Comparison of ENCODE assay signal across 8 mouse cellular contexts in genomic region chr7:66427437-66428161, GRCm38 (mm10). TPM values are rescaled to one million over a fixed set of nuclear protein-coding genes. Genes with fewer than 3 reads are reported as not detected.
DNase-seq lines count a peak whose midpoint lies in the region; ATAC-seq and TF ChIP-seq lines count a peak whose summit lies in the region.

Gene Aldh1a3 (minus strand): TSS chr7:66427517.

- TF ChIP-seq CTCF in hindbrain, postnatal 0 days (IDR thresholded peaks at IDR 0.05; ENCODE audit: low read depth) = no peak

- no peaks in the 10 kb centered on the region for H3K9me3 ChIP-seq in hindbrain, postnatal 0 days (ENCODE audit: low read length)
- no peaks in the 10 kb centered on the region for H3K9me3 ChIP-seq in liver, embryonic 16.5 days (replicated peaks; ENCODE audit: control insufficient read depth, low read length)

- H3K4me1 ChIP-seq in hindbrain, postnatal 0 days (ENCODE audit: insufficient read depth, low read length) = peaks cover 10% of the 10 kb centered on the region
- H3K4me1 ChIP-seq in liver, embryonic 16.5 days (ENCODE audit: control insufficient read depth, low read depth, low read length) = no peaks in the 10 kb centered on the region

- peak; percentile 73; the same call in 1 of the 2 replicates for ATAC-seq in hindbrain, postnatal 0 days
- ATAC-seq in liver, embryonic 16.5 days (ENCODE audit: low read depth) = peak; percentile 56; the same call in 1 of the 2 replicates
- no peak for ATAC-seq in cerebellum, adult (ENCODE audit: insufficient number of reproducible peaks, low FRiP score, low TSS enrichment)

- DNase-seq in kidney, adult 18-20 months = peak; percentile 33
- DNase-seq in kidney, adult 9 months = no peak
- peak; percentile 63 to 69 for DNase-seq in adrenal gland, postnatal 36 days
- DNase-seq in gastrocnemius, postnatal 10 days = peak; percentile 60
- peak; percentile 20 for DNase-seq in hindbrain, postnatal 0 days (ENCODE audit: low spot score)
- DNase-seq in splenic B cell, adult 2 months (ENCODE audit: low read depth, low spot score) = peak; percentile 5

- peaks cover 37% of the 10 kb centered on the region for H3K27me3 ChIP-seq in hindbrain, postnatal 0 days (ENCODE audit: insufficient read depth, low read length)
- H3K27me3 ChIP-seq in liver, embryonic 16.5 days (ENCODE audit: control insufficient read depth, insufficient read depth, low read depth, low read length) = peaks cover 45% of the 10 kb centered on the region
- no peaks in the 10 kb centered on the region; the same call in 1 of the 2 replicates for H3K27me3 ChIP-seq in splenic B cell, adult 2 months (ENCODE audit: control insufficient read depth, insufficient read depth, low read length, poor library complexity, severe bottlenecking)

- H3K4me3 ChIP-seq in hindbrain, postnatal 0 days (ENCODE audit: low read length) = peak within 1 kb of the TSS; percentile 43
- H3K4me3 ChIP-seq in liver, embryonic 16.5 days (ENCODE audit: low read depth, low read length) = peak within 1 kb of the TSS; percentile 33

- H3K36me3 ChIP-seq in hindbrain, postnatal 0 days (ENCODE audit: insufficient read depth, low read length) = no peaks in the 10 kb centered on the region
- no peaks in the 10 kb centered on the region for H3K36me3 ChIP-seq in liver, embryonic 16.5 days (ENCODE audit: control insufficient read depth, insufficient read depth)
- no peaks in the 10 kb centered on the region for H3K36me3 ChIP-seq in splenic B cell, adult 2 months (ENCODE audit: control insufficient read depth, insufficient read depth, low read length, poor library complexity, severe bottlenecking)

- 0 out of 2 replicates have a peak within 1 kb of the TSS, but pooled peaks have one; percentile 17 for H3K9ac ChIP-seq in hindbrain, postnatal 0 days (replicated peaks; ENCODE audit: low read length)
- H3K9ac ChIP-seq in liver, embryonic 16.5 days (ENCODE audit: low read depth, low read length) = no peak within 1 kb of the TSS

- peak within 1 kb of the TSS; percentile 89 for H3K4me2 ChIP-seq in hindbrain, postnatal 0 days (ENCODE audit: low read depth, low read length)
- peak within 1 kb of the TSS; percentile 48 for H3K4me2 ChIP-seq in liver, embryonic 16.5 days (ENCODE audit: low read depth, low read length)

- WGBS in hindbrain, postnatal 0 days = under 1% methylated on average over 54 of the region's 56 CpGs
- WGBS in liver, embryonic 16.5 days (ENCODE audit: insufficient replicate concordance) = under 1% methylated on average over 47 of the region's 56 CpGs

- no peak within 1 kb of the TSS for H3K27ac ChIP-seq in hindbrain, postnatal 0 days
- no peak within 1 kb of the TSS for H3K27ac ChIP-seq in liver, embryonic 16.5 days (ENCODE audit: low read length)

RNA-seq across cellular contexts. Expression of gene Aldh1a3, which starts in this region (rescaled TPM):
- 10 to 100 TPM in 1 of 2 experiments, 1 to 10 TPM in 1; 9.2 to 10.4 TPM for total RNA-seq in adrenal gland, postnatal 36 days (2021)
- 1 to 10 TPM; 7.4 to 9.0 TPM for total RNA-seq in gastrocnemius, postnatal 10 days (2021)
- total RNA-seq in hindbrain, postnatal 0 days (2014; rRNA removed) = 3.3 and 4.6 TPM in 2 replicates
- 3.5 and 3.7 TPM in 2 replicates for polyA plus RNA-seq in hindbrain, postnatal 0 days (2015; fragmentation: Nextera tagmentation; extraction: Ambion mirVana)
- polyA plus RNA-seq in liver, embryonic 16.5 days (2015; fragmentation: Nextera tagmentation; extraction: Ambion mirVana) = 0.73 and 0.78 TPM in 2 replicates

Comparison
In these comparisons a context has a peak if more than half of its experiments do, and no peak if none do; other contexts are left out.
1. Peak in ATAC-seq, H3K4me3 ChIP-seq and H3K4me2 ChIP-seq in liver, embryonic 16.5 days; RNA of the gene not detected or under 1 TPM.